Comparison of ENCODE assay signal across 12 mouse cellular contexts in genomic region chr11:117525606-117526349, GRCm38 (mm10). TPM values are rescaled to one million over a fixed set of nuclear protein-coding genes. Genes with fewer than 3 reads are reported as not detected.
DNase-seq lines count a peak whose midpoint lies in the region; ATAC-seq and TF ChIP-seq lines count a peak whose summit lies in the region.
"Had no signal": no experiment of that assay in that cellular context is flagged by ENCODE, and none has a peak within 500 bp of the region (broad histone marks: within the 10 kb centered on the region; RNA-seq: fewer than 3 reads in every experiment).

No protein-coding gene starts in this region.

- 22% methylated on average over 18 of the region's 18 CpGs for WGBS in forebrain, embryonic 12.5 days
- 10% methylated on average over 18 of the region's 18 CpGs for WGBS in limb, embryonic 14.5 days

- H3K9me3 ChIP-seq in forebrain, embryonic 12.5 days = no peaks in the 10 kb centered on the region
- no peaks in the 10 kb centered on the region for H3K9me3 ChIP-seq in limb, embryonic 14.5 days (ENCODE audit: control insufficient read depth, low read length)
- H3K9me3 ChIP-seq: lung, embryonic 15.5 days had no signal

- H3K4me3 ChIP-seq in forebrain, embryonic 12.5 days (replicated peaks) = no peak overlapping the region
- H3K4me3 ChIP-seq in limb, embryonic 14.5 days (replicated peaks; ENCODE audit: low read length) = no peak overlapping the region
- H3K4me3 ChIP-seq: lung, embryonic 15.5 days had no signal

- peak; percentile 39 to 48 for DNase-seq in right cerebral cortex, adult 2 months (ENCODE audit: low spot score in 2 of 2)
- DNase-seq in right cerebral cortex, postnatal 36 days (ENCODE audit: low spot score in 2 of 2) = no peak
- no peak for DNase-seq in limb, embryonic 14.5 days (ENCODE audit: low spot score)
- peak; percentile 27 for DNase-seq in thymus, postnatal 4 days
- no peak for DNase-seq in ovary, postnatal 36 days (ENCODE audit: low spot score)
- no peak for DNase-seq in cerebellum, adult 11 months
- DNase-seq: cerebellum, adult 11-12 months; kidney, adult 9 months; retina, postnatal 1 day had no signal

- no peak for ATAC-seq in forebrain, embryonic 12.5 days (ENCODE audit: low FRiP score)
- no peak for ATAC-seq in limb, embryonic 14.5 days (ENCODE audit: low FRiP score, low read depth)
- ATAC-seq in megakaryocyte progenitor cell, adult 5-6 weeks (replicated peaks; ENCODE audit: poor library complexity) = no peak

- H3K36me3 ChIP-seq in forebrain, embryonic 12.5 days (replicated peaks) = no peaks in the 10 kb centered on the region
- no peaks in the 10 kb centered on the region for H3K36me3 ChIP-seq in limb, embryonic 14.5 days (ENCODE audit: control insufficient read depth, insufficient read depth, low read length)
- H3K36me3 ChIP-seq: lung, embryonic 15.5 days had no signal

- no peak for TF ChIP-seq POLR2A in limb, embryonic 14.5 days (IDR thresholded peaks at IDR 0.05; ENCODE audit: borderline replicate concordance, extremely low read depth, insufficient read depth, insufficient read length)

- H3K9ac ChIP-seq in forebrain, embryonic 12.5 days = no peak overlapping the region; the same call in 1 of the 2 replicates
- H3K9ac ChIP-seq in limb, embryonic 14.5 days (ENCODE audit: low read depth, low read length, severe bottlenecking) = peak overlapping the region; percentile 26; the same call in 1 of the 2 replicates
- H3K9ac ChIP-seq: lung, embryonic 15.5 days had no signal

- peaks cover 37% of the 10 kb centered on the region for H3K4me1 ChIP-seq in forebrain, embryonic 12.5 days
- H3K4me1 ChIP-seq in limb, embryonic 14.5 days (ENCODE audit: control insufficient read depth, insufficient read depth, low read length) = peaks cover 27% of the 10 kb centered on the region

- no peak overlapping the region for H3K4me2 ChIP-seq in forebrain, embryonic 12.5 days
- H3K4me2 ChIP-seq in limb, embryonic 14.5 days (replicated peaks; ENCODE audit: low read depth, low read length, severe bottlenecking) = peak overlapping the region; percentile 27
- H3K4me2 ChIP-seq: lung, embryonic 15.5 days had no signal

- peaks cover 9% of the 10 kb centered on the region; the same call in 1 of the 2 replicates for H3K27me3 ChIP-seq in forebrain, embryonic 12.5 days
- H3K27me3 ChIP-seq in limb, embryonic 14.5 days (ENCODE audit: control insufficient read depth, insufficient read depth, low read length) = no peaks in the 10 kb centered on the region
- H3K27me3 ChIP-seq: lung, embryonic 15.5 days had no signal

- H3K27ac ChIP-seq in forebrain, embryonic 12.5 days = peak overlapping the region; percentile 76
- H3K27ac ChIP-seq in limb, embryonic 14.5 days (replicated peaks; ENCODE audit: low read depth, low read length) = no peak overlapping the region
- H3K27ac ChIP-seq: lung, embryonic 15.5 days had no signal

RNA-seq across cellular contexts. Expression of gene Gm11733, which starts 41.6 kb away (rescaled TPM):
- polyA plus RNA-seq in forebrain, embryonic 12.5 days (2016; fragmentation: Nextera tagmentation; extraction: Ambion mirVana) = 0.20 TPM in 1 of 2 replicates, not detected in the other
- not detected in 2 replicates for polyA plus RNA-seq in limb, embryonic 14.5 days (2012; rRNA removed)
- 0.08 TPM in 1 of 2 replicates, not detected in the other for polyA plus RNA-seq in limb, embryonic 14.5 days (2014; fragmentation: Nextera tagmentation; extraction: Ambion mirVana)
- total RNA-seq in megakaryocyte progenitor cell, adult 5-6 weeks (2015) = not detected in 2 replicates
- total RNA-seq in megakaryocyte progenitor cell, adult 5-6 weeks (2017) = not detected in 2 replicates

Comparison
In these comparisons a context has a peak if more than half of its experiments do, and no peak if none do; other contexts are left out.
1. DNase-seq: peak in right cerebral cortex, adult 2 months (2 of 2) and thymus, postnatal 4 days (single experiment); none in right cerebral cortex, postnatal 36 days (0 of 2), limb, embryonic 14.5 days (single experiment), ovary, postnatal 36 days (single experiment) and cerebellum, adult 11 months (single experiment).